Mouse (Mus musculus) granulocyte monocyte progenitor cell, adult 5-6 weeks (primary cell): ENCODE results near the gene Ppp1r27. TPM values are rescaled to one million over a fixed set of nuclear protein-coding genes. Genes with fewer than 3 reads are reported as not detected.

Source experiments
- total RNA-seq, 2 experiments: library from RNA; stranded (forward) in 1 of 2; stranded (reverse) in 1 of 2; fragments of 200-712, 200-1000 nt in 1 of 2; fragments of >200 nt in 1 of 2; fragmentation: Nextera tagmentation in 1 of 2; gene quantifications; 2 replicates each; pipeline ENCODE4 v1.2.3; 2014 to 2017

Ppp1r27 gene
- total RNA-seq, 2 experiments from 2014 or later, result not detected

Other genes with a start within 250 kb of the Ppp1r27 start
Only the 30 nearest of the 34 such genes appear.
- gene Actg1, start 202.6 kb downstream of the Ppp1r27 start, total RNA-seq (2014; fragmentation: Nextera tagmentation), result 1,412 and 1,653 TPM in 2 replicates
- gene Actg1, start 202.6 kb downstream of the Ppp1r27 start, total RNA-seq (2017), result 733 and 780 TPM in 2 replicates
- gene Fscn2, start 189.6 kb downstream of the Ppp1r27 start, total RNA-seq (2014; fragmentation: Nextera tagmentation), result not detected in 2 replicates
- not detected in 2 replicates for gene Fscn2, start 189.6 kb downstream of the Ppp1r27 start, total RNA-seq (2017)
- 8.3 and 13.2 TPM in 2 replicates for gene Faap100, start 172.4 kb downstream of the Ppp1r27 start, total RNA-seq (2014; fragmentation: Nextera tagmentation)
- gene Faap100, start 172.4 kb downstream of the Ppp1r27 start, total RNA-seq (2017), result 12.9 and 18.8 TPM in 2 replicates
- 49.2 and 54.6 TPM in 2 replicates for gene Nploc4, start 113.4 kb downstream of the Ppp1r27 start, total RNA-seq (2014; fragmentation: Nextera tagmentation)
- 34.1 and 36.6 TPM in 2 replicates for gene Nploc4, start 113.4 kb downstream of the Ppp1r27 start, total RNA-seq (2017)
- gene Tspan10, start 108.5 kb downstream of the Ppp1r27 start, total RNA-seq (2014; fragmentation: Nextera tagmentation), result not detected in 2 replicates
- gene Tspan10, start 108.5 kb downstream of the Ppp1r27 start, total RNA-seq (2017), result not detected in 2 replicates
- gene Pde6g, start 97.6 kb downstream of the Ppp1r27 start, total RNA-seq (2014; fragmentation: Nextera tagmentation), result not detected in 2 replicates
- not detected in 2 replicates for gene Pde6g, start 97.6 kb downstream of the Ppp1r27 start, total RNA-seq (2017)
- 7.9 and 8.6 TPM in 2 replicates for gene Oxld1, start 93.1 kb downstream of the Ppp1r27 start, total RNA-seq (2014; fragmentation: Nextera tagmentation)
- gene Oxld1, start 93.1 kb downstream of the Ppp1r27 start, total RNA-seq (2017), result 12.8 and 19.5 TPM in 2 replicates
- gene Ccdc137, start 93.0 kb downstream of the Ppp1r27 start, total RNA-seq (2014; fragmentation: Nextera tagmentation), result 35.6 and 43.0 TPM in 2 replicates
- gene Ccdc137, start 93.0 kb downstream of the Ppp1r27 start, total RNA-seq (2017), result 39.4 and 57.7 TPM in 2 replicates
- gene Arl16, start 83.5 kb downstream of the Ppp1r27 start, total RNA-seq (2014; fragmentation: Nextera tagmentation), result 11.7 and 15.1 TPM in 2 replicates
- 19.2 and 22.4 TPM in 2 replicates for gene Arl16, start 83.5 kb downstream of the Ppp1r27 start, total RNA-seq (2017)
- gene Mrpl12, start 66.5 kb downstream of the Ppp1r27 start, total RNA-seq (2014; fragmentation: Nextera tagmentation), result 113 and 121 TPM in 2 replicates
- gene Mrpl12, start 66.5 kb downstream of the Ppp1r27 start, total RNA-seq (2017), result 131 and 159 TPM in 2 replicates
- 20.6 and 21.3 TPM in 2 replicates for gene Slc25a10, start 59.3 kb downstream of the Ppp1r27 start, total RNA-seq (2014; fragmentation: Nextera tagmentation)
- 20.5 and 26.2 TPM in 2 replicates for gene Slc25a10, start 59.3 kb downstream of the Ppp1r27 start, total RNA-seq (2017)
- not detected in 2 replicates for gene Gcgr, start 20.4 kb downstream of the Ppp1r27 start, total RNA-seq (2014; fragmentation: Nextera tagmentation)
- gene Gcgr, start 20.4 kb downstream of the Ppp1r27 start, total RNA-seq (2017), result not detected in 2 replicates
- gene Mcrip1, start 1.4 kb downstream of the Ppp1r27 start, total RNA-seq (2014; fragmentation: Nextera tagmentation), result 64.7 and 75.8 TPM in 2 replicates
- 23.1 and 23.4 TPM in 2 replicates for gene Mcrip1, start 1.4 kb downstream of the Ppp1r27 start, total RNA-seq (2017)
- 864 and 921 TPM in 2 replicates for gene P4hb, start 22.1 kb upstream of the Ppp1r27 start, total RNA-seq (2014; fragmentation: Nextera tagmentation)
- 1,372 and 1,702 TPM in 2 replicates for gene P4hb, start 22.1 kb upstream of the Ppp1r27 start, total RNA-seq (2017)
- 514 and 552 TPM in 2 replicates for gene Arhgdia, start 30.5 kb upstream of the Ppp1r27 start, total RNA-seq (2014; fragmentation: Nextera tagmentation)
- gene Arhgdia, start 30.5 kb upstream of the Ppp1r27 start, total RNA-seq (2017), result 163 and 168 TPM in 2 replicates
- gene Alyref, start 47.2 kb upstream of the Ppp1r27 start, total RNA-seq (2014; fragmentation: Nextera tagmentation), result 161 and 171 TPM in 2 replicates
- 315 and 430 TPM in 2 replicates for gene Alyref, start 47.2 kb upstream of the Ppp1r27 start, total RNA-seq (2017)
- 80.9 and 96.2 TPM in 2 replicates for gene Anapc11, start 47.3 kb upstream of the Ppp1r27 start, total RNA-seq (2014; fragmentation: Nextera tagmentation)
- gene Anapc11, start 47.3 kb upstream of the Ppp1r27 start, total RNA-seq (2017), result 26.9 and 27.0 TPM in 2 replicates
- gene Npb, start 57.3 kb upstream of the Ppp1r27 start, total RNA-seq (2014; fragmentation: Nextera tagmentation), result not detected in 2 replicates
- not detected in 2 replicates for gene Npb, start 57.3 kb upstream of the Ppp1r27 start, total RNA-seq (2017)
- gene Pcyt2, start 66.8 kb upstream of the Ppp1r27 start, total RNA-seq (2014; fragmentation: Nextera tagmentation), result 48.1 and 70.3 TPM in 2 replicates
- 21.9 and 35.5 TPM in 2 replicates for gene Pcyt2, start 66.8 kb upstream of the Ppp1r27 start, total RNA-seq (2017)
- gene Sirt7, start 74.1 kb upstream of the Ppp1r27 start, total RNA-seq (2014; fragmentation: Nextera tagmentation), result 66.1 and 81.1 TPM in 2 replicates
- 57.4 and 75.0 TPM in 2 replicates for gene Sirt7, start 74.1 kb upstream of the Ppp1r27 start, total RNA-seq (2017)
- gene Mafg, start 82.5 kb upstream of the Ppp1r27 start, total RNA-seq (2014; fragmentation: Nextera tagmentation), result 28.7 and 37.0 TPM in 2 replicates
- 30.2 and 36.6 TPM in 2 replicates for gene Mafg, start 82.5 kb upstream of the Ppp1r27 start, total RNA-seq (2017)
- gene Pycr1, start 92.6 kb upstream of the Ppp1r27 start, total RNA-seq (2014; fragmentation: Nextera tagmentation), result 14.6 and 15.9 TPM in 2 replicates
- 4.6 and 8.9 TPM in 2 replicates for gene Pycr1, start 92.6 kb upstream of the Ppp1r27 start, total RNA-seq (2017)
- not detected in 2 replicates for gene Myadml2, start 97.0 kb upstream of the Ppp1r27 start, total RNA-seq (2014; fragmentation: Nextera tagmentation)
- gene Myadml2, start 97.0 kb upstream of the Ppp1r27 start, total RNA-seq (2017), result 0.69 and 1.9 TPM in 2 replicates
- gene Notum, start 110.0 kb upstream of the Ppp1r27 start, total RNA-seq (2014; fragmentation: Nextera tagmentation), result not detected in 2 replicates
- not detected in 2 replicates for gene Notum, start 110.0 kb upstream of the Ppp1r27 start, total RNA-seq (2017)
- gene Aspscr1, start 121.8 kb upstream of the Ppp1r27 start, total RNA-seq (2014; fragmentation: Nextera tagmentation), result 44.6 and 84.7 TPM in 2 replicates
- gene Aspscr1, start 121.8 kb upstream of the Ppp1r27 start, total RNA-seq (2017), result 29.0 and 33.5 TPM in 2 replicates
- gene Cenpx, start 162.6 kb upstream of the Ppp1r27 start, total RNA-seq (2014; fragmentation: Nextera tagmentation), result 99.2 and 129 TPM in 2 replicates
- gene Cenpx, start 162.6 kb upstream of the Ppp1r27 start, total RNA-seq (2017), result 110 and 151 TPM in 2 replicates
- 16.7 and 35.0 TPM in 2 replicates for gene Lrrc45, start 162.8 kb upstream of the Ppp1r27 start, total RNA-seq (2014; fragmentation: Nextera tagmentation)
- 30.6 and 46.2 TPM in 2 replicates for gene Lrrc45, start 162.8 kb upstream of the Ppp1r27 start, total RNA-seq (2017)
- gene Rac3, start 170.3 kb upstream of the Ppp1r27 start, total RNA-seq (2014; fragmentation: Nextera tagmentation), result 2.1 and 5.1 TPM in 2 replicates
- 1.1 TPM in 2 replicates for gene Rac3, start 170.3 kb upstream of the Ppp1r27 start, total RNA-seq (2017)
- gene Dcxr, start 176.1 kb upstream of the Ppp1r27 start, total RNA-seq (2014; fragmentation: Nextera tagmentation), result 15.9 and 24.1 TPM in 2 replicates
- 14.5 and 18.6 TPM in 2 replicates for gene Dcxr, start 176.1 kb upstream of the Ppp1r27 start, total RNA-seq (2017)
- not detected in 2 replicates for gene Cbr2, start 181.0 kb upstream of the Ppp1r27 start, total RNA-seq (2014; fragmentation: Nextera tagmentation)
- gene Cbr2, start 181.0 kb upstream of the Ppp1r27 start, total RNA-seq (2017), result not detected in 2 replicates